Mouse (Mus musculus) testis, adult 2 months (tissue): ENCODE measurements around the gene Hesx1.

Experiments used
- CTCF ChIP-seq: fragments of 200-500 bp; IDR thresholded peaks from 2 replicates; pipeline ENCODE4 v1.5.1; 2012; ENCODE audit warnings: low read depth, mild to moderate bottlenecking, inconsistent platforms, low read length, moderate library complexity; ENCODE audit not compliant: control insufficient read depth, insufficient read depth, insufficient replicate concordance
- POLR2A ChIP-seq: fragments of 200-500 bp; IDR thresholded peaks from 2 replicates; pipeline ENCODE4 v1.6.1; 2012; ENCODE audit warnings: low read depth, mild to moderate bottlenecking, inconsistent platforms, low read length, moderate library complexity; ENCODE audit not compliant: control insufficient read depth

GRCm38 (mm10) chr14:26969164-26969563 is 25.1 kb upstream of the Hesx1 start:
- no peak for TF ChIP-seq CTCF
- no peak for TF ChIP-seq POLR2A
